Mouse (Mus musculus) small intestine, adult 2 months (tissue): ENCODE results near the gene Asf1b. TPM values are rescaled to one million over a fixed set of nuclear protein-coding genes. Genes with fewer than 3 reads are reported as not detected.

Source experiments
- H3K27ac ChIP-seq: fragments of 200-500 bp; 2 replicates; pipeline ENCODE4 v1.5.1; 2012; ENCODE audit warnings: low read depth, low read length, control low read depth, inconsistent platforms; ENCODE audit not compliant: insufficient read depth
- H3K27me3 ChIP-seq: fragments of 200-500 bp; 2 replicates; pipeline ENCODE4 v1.6.1; 2012; ENCODE audit warnings: mild to moderate bottlenecking, moderate library complexity, low read length, inconsistent platforms; ENCODE audit not compliant: control insufficient read depth, insufficient read depth
- H3K36me3 ChIP-seq: fragments of 200-500 bp; 2 replicates; pipeline ENCODE4 v1.6.1; 2012; ENCODE audit warnings: mild to moderate bottlenecking, low read length, control low read depth, inconsistent platforms; ENCODE audit not compliant: control insufficient read depth, insufficient read depth
- H3K4me1 ChIP-seq: fragments of 200-500 bp; 2 replicates; pipeline ENCODE4 v1.6.1; 2012; ENCODE audit warnings: low read length, inconsistent platforms, mixed read lengths; ENCODE audit not compliant: control insufficient read depth, insufficient read depth, insufficient read length
- H3K4me3 ChIP-seq: fragments of 200-500 bp; 2 replicates; pipeline ENCODE4 v1.5.1; 2012; ENCODE audit warnings: low read depth, mild to moderate bottlenecking, control low read depth, inconsistent platforms, low read length, moderate library complexity
- CTCF ChIP-seq: fragments of 200-500 bp; IDR thresholded peaks from 2 replicates; pipeline ENCODE4 v1.5.1; 2012; ENCODE audit warnings: low read depth, mild to moderate bottlenecking, control low read depth, inconsistent platforms, low read length, moderate library complexity, mixed read lengths; ENCODE audit not compliant: insufficient replicate concordance, insufficient read length; ENCODE audit errors: extremely low read depth
- POLR2A ChIP-seq: fragments of 200-500 bp; IDR thresholded peaks from 2 replicates; pipeline ENCODE4 v1.6.1; 2012; ENCODE audit warnings: low read depth, mild to moderate bottlenecking, control low read depth, inconsistent platforms, low read length, moderate library complexity
- WGBS: fragments of 180-500 bp; shearing (Covaris S2); methylation state at CpG from one replicate; pipeline ENCODE4 v1.1.7; 2018; 5-methylcytosine and 5-hydroxymethylcytosine counted together
- polyA plus RNA-seq: library from polyadenylated mRNA; depleted of rRNA; stranded (reverse); fragments of >200 nt; gene quantifications from 2 replicates; pipeline ENCODE4 v1.2.3, GENCODE M21; 2012

Gene Asf1b
- polyA plus RNA-seq, 1 experiment: 22.1 TPM

DNA sequence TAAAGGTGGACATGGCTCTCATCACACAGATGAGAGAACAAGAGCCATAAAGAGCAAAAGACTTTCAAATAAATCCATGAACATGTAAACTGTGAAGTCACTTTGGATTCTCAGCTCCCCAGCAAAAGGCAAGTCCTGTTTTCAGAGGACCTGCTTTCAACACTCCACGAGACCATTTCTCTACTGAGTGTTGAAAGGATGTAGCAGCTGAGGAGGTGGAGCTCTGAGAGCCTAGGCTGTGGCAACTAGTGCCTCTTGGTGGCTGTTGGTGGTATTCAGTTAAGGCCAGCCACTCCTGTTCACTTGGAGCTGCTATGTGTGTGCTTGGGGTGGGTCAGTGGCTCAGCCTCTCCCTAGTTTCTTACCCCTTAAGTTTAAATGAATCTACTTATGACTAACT, 1.5 kb downstream of the Asf1b start:
- H3K4me3 ChIP-seq: no peak overlapping the region
- peaks cover 6% of the 10 kb centered on the region for H3K4me1 ChIP-seq
- no peaks in the 10 kb centered on the region for H3K36me3 ChIP-seq
- no peak overlapping the region for H3K27ac ChIP-seq
- TF ChIP-seq POLR2A (no peak), CTCF (no peak)
- WGBS: 11% methylated on average over 1 of the region's 1 CpGs
- no peaks in the 10 kb centered on the region for H3K27me3 ChIP-seq

DNA sequence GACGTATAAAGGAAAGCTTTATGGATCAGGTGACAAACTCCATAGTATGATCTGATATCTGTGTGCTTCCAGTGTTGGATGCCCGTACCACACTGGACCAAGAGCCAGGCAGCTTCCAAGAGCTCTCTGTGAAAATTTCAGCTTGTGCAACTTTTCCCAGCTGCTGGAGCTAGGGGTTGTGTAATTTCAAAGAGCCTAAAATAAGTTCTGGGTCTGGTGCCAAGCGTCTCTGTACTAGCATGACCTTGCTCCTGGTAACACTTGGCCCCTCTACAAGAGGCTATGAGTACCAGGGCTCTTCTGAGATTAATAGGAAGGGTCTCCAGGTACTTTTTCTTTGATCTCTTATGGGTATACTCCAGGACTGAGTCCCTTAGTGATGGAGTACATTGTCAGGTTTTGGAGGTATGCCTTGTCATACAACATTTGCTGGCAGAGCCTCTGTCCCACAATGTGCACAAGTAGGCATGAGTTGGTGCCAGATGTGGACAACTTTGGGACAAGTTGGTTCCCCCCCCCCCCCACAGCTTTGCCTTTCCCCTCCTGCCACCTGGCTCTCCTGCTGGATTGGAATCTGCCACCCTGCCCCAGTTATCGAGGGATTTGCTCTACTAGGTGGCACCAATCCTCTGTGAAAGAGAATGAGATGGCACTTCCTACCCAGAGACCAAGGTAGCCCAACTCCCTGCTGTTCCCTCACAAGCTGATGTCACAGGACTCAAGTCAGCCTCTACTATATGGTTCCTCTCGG, 8.9 kb downstream of the Asf1b start:
- Histone ChIP-seq H3K27me3 (no peaks in the 10 kb centered on the region), H3K27ac (no peak overlapping the region), H3K36me3 (0 out of 2 replicates have a peak, but pooled peaks cover 2% of the 10 kb centered on the region), H3K4me3 (no peak overlapping the region), H3K4me1 (no peaks in the 10 kb centered on the region)
- TF ChIP-seq CTCF (no peak), POLR2A (no peak)
- 86% methylated on average over 5 of the region's 5 CpGs for WGBS

DNA sequence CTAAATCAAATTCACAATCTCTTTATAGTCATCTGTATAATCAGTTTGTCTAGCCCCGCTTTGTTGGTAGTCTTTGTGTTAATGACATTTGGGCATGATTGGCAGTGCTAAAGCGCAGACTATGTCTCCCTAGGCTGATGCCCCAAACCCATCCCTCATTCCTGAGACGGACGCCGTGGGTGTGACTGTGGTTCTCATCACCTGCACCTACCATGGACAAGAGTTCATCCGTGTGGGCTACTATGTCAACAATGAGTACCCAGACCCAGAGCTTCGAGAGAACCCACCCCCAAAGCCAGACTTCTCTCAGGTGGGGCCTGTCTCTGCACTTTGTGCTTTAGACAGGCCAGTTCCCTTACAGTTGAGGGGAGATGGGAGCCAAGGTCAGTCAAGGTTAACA, 12.4 kb downstream of the Asf1b start:
- TF ChIP-seq CTCF (no peak), POLR2A (no peak)
- no peak overlapping the region for H3K27ac ChIP-seq
- no peak overlapping the region for H3K4me3 ChIP-seq
- H3K27me3 ChIP-seq: no peaks in the 10 kb centered on the region
- WGBS: 92% methylated on average over 7 of the region's 7 CpGs
- 0 out of 2 replicates have a peak, but pooled peaks cover 2% of the 10 kb centered on the region for H3K4me1 ChIP-seq
- H3K36me3 ChIP-seq: 0 out of 2 replicates have a peak, but pooled peaks cover 2% of the 10 kb centered on the region

DNA sequence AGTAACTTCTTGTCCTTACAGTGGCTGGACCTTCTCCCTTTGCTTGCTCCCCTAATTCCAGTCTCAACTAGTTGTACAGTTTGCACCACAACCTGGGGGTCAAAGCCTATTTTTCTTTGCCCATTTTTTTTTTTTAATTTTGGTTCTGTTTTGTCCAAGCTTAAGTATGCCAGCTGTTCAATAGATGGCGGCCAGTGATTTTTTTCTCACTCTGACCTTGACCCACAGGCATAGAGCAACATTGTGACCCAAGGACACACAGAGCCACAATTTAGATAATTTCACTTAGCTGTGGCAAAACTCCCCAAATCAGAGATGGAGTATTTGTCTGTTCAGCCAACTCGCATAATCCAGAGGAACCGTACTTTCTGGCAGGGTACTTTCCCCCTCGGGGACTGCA, 15.8 kb downstream of the Asf1b start:
- H3K27ac ChIP-seq: no peak overlapping the region
- no peak overlapping the region for H3K4me3 ChIP-seq
- H3K36me3 ChIP-seq: 0 out of 2 replicates have a peak, but pooled peaks cover 2% of the 10 kb centered on the region
- WGBS: 89% methylated on average over 4 of the region's 4 CpGs
- no peak for TF ChIP-seq CTCF
- TF ChIP-seq POLR2A: no peak
- 0 out of 2 replicates have a peak, but pooled peaks cover 9% of the 10 kb centered on the region for H3K4me1 ChIP-seq
- no peaks in the 10 kb centered on the region for H3K27me3 ChIP-seq

DNA sequence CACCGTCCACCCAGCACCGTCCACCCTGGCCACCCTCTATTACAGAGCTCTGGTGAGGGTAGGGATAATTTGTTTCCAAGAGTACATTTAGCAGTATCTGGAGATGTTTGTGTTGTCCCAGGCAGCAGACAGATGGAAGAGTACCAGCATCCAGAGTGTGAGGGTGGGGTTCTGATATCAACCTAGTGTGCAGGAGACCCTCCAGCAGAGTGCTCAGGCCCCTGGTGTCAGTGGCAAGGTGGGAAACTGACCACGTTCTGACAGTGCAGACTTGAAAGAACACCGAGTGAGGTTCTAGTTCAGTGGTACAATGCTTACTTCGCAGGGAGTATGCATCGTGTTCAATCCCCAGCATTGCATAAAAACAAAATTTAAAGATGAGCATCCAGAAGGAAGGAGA, 16.4 kb downstream of the Asf1b start:
- WGBS: 73% methylated on average over 6 of the region's 6 CpGs
- no peak overlapping the region for H3K4me3 ChIP-seq
- peak overlapping the region; percentile 62 for H3K27ac ChIP-seq
- no peaks in the 10 kb centered on the region for H3K27me3 ChIP-seq
- TF ChIP-seq CTCF (no peak), POLR2A (no peak)
- 0 out of 2 replicates have a peak, but pooled peaks cover 1% of the 10 kb centered on the region for H3K36me3 ChIP-seq
- H3K4me1 ChIP-seq: 0 out of 2 replicates have a peak, but pooled peaks cover 9% of the 10 kb centered on the region

DNA sequence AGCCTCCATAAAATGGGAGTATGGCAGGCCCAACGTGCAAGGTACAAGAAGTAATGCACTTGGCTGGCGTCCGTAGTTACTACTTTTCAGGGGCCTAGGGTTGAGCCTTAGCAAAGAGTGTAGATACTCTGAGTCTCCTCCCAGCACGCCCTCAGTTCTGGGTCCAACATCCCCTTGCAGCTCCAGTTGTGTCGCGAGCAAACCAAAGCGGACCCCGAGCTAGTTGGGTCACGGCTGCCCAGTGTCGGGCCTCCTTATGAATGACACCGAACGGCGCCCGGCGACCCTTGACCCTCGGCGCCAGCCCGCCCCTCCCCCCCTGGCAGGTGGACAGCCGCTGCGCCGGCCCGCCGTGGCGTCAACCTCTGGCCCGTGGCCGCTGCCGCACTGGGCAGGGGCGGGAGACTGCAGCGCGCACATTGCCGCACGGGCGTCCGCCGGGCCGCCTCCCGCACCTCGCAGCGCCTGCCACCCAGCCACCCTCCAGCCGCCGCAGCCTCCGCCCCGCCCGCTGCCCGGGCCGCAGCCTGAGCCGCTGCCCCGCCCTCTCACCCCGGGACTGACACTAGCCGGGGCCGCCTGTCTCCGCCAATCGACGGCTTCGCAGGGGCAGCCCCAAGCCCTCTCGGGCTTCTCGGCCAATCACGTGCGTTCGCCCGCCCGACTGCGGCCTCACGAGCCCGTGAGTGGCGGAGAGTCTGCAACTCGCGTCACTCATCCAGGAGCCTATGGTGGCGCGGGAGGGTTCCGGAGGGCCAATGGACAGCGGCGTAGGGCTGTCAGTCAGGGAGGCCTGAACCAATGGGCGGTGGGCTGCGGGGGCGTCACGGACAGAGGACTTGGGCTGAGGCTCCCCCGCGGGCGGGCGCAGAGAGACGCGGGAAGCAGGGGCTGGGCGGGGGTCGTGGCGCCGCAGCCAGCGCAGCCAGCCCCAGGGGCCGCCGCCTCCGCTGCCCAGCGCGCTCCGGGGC, 17.1 kb downstream of the Asf1b start, which contains the start of gene Prkaca:
TSS of gene Prkaca (plus strand) at position 844 of the 971 bp plus-strand sequence.
- Histone ChIP-seq H3K27me3 (no peaks in the 10 kb centered on the region), H3K4me3 (peak within 1 kb of the TSS; percentile 95), H3K27ac (peak within 1 kb of the TSS; percentile 62), H3K4me1 (peaks cover 12% of the 10 kb centered on the region; the same call in 1 of the 2 replicates), H3K36me3 (no peaks in the 10 kb centered on the region)
- 0 out of 2 replicates have a peak, but pooled peaks have one; percentile 58 for TF ChIP-seq POLR2A
- TF ChIP-seq CTCF: no peak
- WGBS: 1% methylated on average over 93 of the region's 94 CpGs
